ENCODE assay signal across 9 mouse cellular contexts in genomic region chr15:100423916-100424315, GRCm38 (mm10). TPM values are rescaled to one million over a fixed set of nuclear protein-coding genes. Genes with fewer than 3 reads are reported as not detected.
DNase-seq lines count a peak whose midpoint lies in the region; ATAC-seq and TF ChIP-seq lines count a peak whose summit lies in the region.
"Had no signal": no experiment of that assay in that cellular context is flagged by ENCODE, and none has a peak within 500 bp of the region (broad histone marks: within the 10 kb centered on the region; RNA-seq: fewer than 3 reads in every experiment).

No protein-coding gene starts in this region.

- WGBS in limb, embryonic 12.5 days = 2% methylated on average over 14 of the region's 14 CpGs
- 3% methylated on average over 14 of the region's 14 CpGs for WGBS in midbrain, embryonic 12.5 days

- no peak overlapping the region for H3K27ac ChIP-seq in ES-Bruce4 (ENCODE audit: insufficient read depth, low read length)
- H3K27ac ChIP-seq in limb, embryonic 12.5 days = no peak overlapping the region
- H3K27ac ChIP-seq in midbrain, embryonic 12.5 days (replicated peaks) = no peak overlapping the region

- no peak for TF ChIP-seq POLR2A in ES-Bruce4 (IDR thresholded peaks at IDR 0.05; ENCODE audit: insufficient read depth, low read length)

- H3K4me1 ChIP-seq in ES-Bruce4 (ENCODE audit: control insufficient read depth, insufficient read depth, low read length) = no peaks in the 10 kb centered on the region
- peaks cover 49% of the 10 kb centered on the region for H3K4me1 ChIP-seq in limb, embryonic 12.5 days (replicated peaks)
- peaks cover 36% of the 10 kb centered on the region for H3K4me1 ChIP-seq in midbrain, embryonic 12.5 days

- no peaks in the 10 kb centered on the region for H3K27me3 ChIP-seq in ES-Bruce4 (ENCODE audit: control insufficient read depth, insufficient read depth, low read length, poor library complexity, severe bottlenecking)
- H3K27me3 ChIP-seq in limb, embryonic 12.5 days = peaks cover 8% of the 10 kb centered on the region
- peaks cover 47% of the 10 kb centered on the region for H3K27me3 ChIP-seq in midbrain, embryonic 12.5 days

- H3K9ac ChIP-seq in ES-Bruce4 (ENCODE audit: low read depth, poor library complexity, severe bottlenecking) = 0 out of 2 replicates have a peak overlapping the region, but pooled peaks have one; percentile 95
- peak overlapping the region; percentile 37; the same call in 1 of the 2 replicates for H3K9ac ChIP-seq in limb, embryonic 12.5 days (replicated peaks)
- H3K9ac ChIP-seq in midbrain, embryonic 12.5 days (replicated peaks) = no peak overlapping the region; the same call in 1 of the 2 replicates

- no peak for TF ChIP-seq CTCF in ES-Bruce4 (IDR thresholded peaks at IDR 0.05; ENCODE audit: low read depth, low read length)

- no peak for ATAC-seq in CD4-positive, CD25-positive, alpha-beta regulatory T cell, adult 4 months
- ATAC-seq in limb, embryonic 12.5 days (ENCODE audit: insufficient number of reproducible peaks, insufficient read depth, low FRiP score, low TSS enrichment, low read depth) = no peak
- no peak for ATAC-seq in midbrain, embryonic 12.5 days (ENCODE audit: low FRiP score, low read depth)

- TF ChIP-seq EP300 in ES-Bruce4 (IDR thresholded peaks at IDR 0.05; ENCODE audit: insufficient read depth, low read depth, low read length) = no peak

- DNase-seq in CD4-positive, CD25-positive, alpha-beta regulatory T cell, adult 2 months (ENCODE audit: low read depth, low spot score) = peak; percentile 49
- DNase-seq in forelimb bud, embryonic 11.5 days (ENCODE audit: low read depth, low spot score) = peak; percentile 42
- DNase-seq in layer of hippocampus, postnatal 36 days = no peak
- DNase-seq in ovary, postnatal 14 days (ENCODE audit: low spot score) = no peak

- no peaks in the 10 kb centered on the region for H3K9me3 ChIP-seq in ES-Bruce4 (replicated peaks; ENCODE audit: control insufficient read depth, insufficient read depth, low read length, poor library complexity, severe bottlenecking)
- H3K9me3 ChIP-seq in limb, embryonic 12.5 days = 0 out of 2 replicates have a peak, but pooled peaks cover 5% of the 10 kb centered on the region
- no peaks in the 10 kb centered on the region for H3K9me3 ChIP-seq in midbrain, embryonic 12.5 days

- H3K36me3 ChIP-seq in ES-Bruce4 (ENCODE audit: control insufficient read depth, insufficient read depth, low read length, poor library complexity, severe bottlenecking) = no peaks in the 10 kb centered on the region
- H3K36me3 ChIP-seq in limb, embryonic 12.5 days = no peaks in the 10 kb centered on the region
- H3K36me3 ChIP-seq in midbrain, embryonic 12.5 days = no peaks in the 10 kb centered on the region

- peak overlapping the region; percentile 93 for H3K4me2 ChIP-seq in limb, embryonic 12.5 days
- peak overlapping the region; percentile 92 for H3K4me2 ChIP-seq in midbrain, embryonic 12.5 days (replicated peaks)

- H3K4me3 ChIP-seq in ES-Bruce4 (ENCODE audit: low read depth, low read length) = no peak overlapping the region
- peak overlapping the region; percentile 95 for H3K4me3 ChIP-seq in limb, embryonic 12.5 days (replicated peaks)
- peak overlapping the region; percentile 94 for H3K4me3 ChIP-seq in midbrain, embryonic 12.5 days

RNA-seq across cellular contexts. Expression of gene Slc11a2, which starts 1.0 kb away (rescaled TPM):
- polyA plus RNA-seq in CD4-positive, CD25-positive, alpha-beta regulatory T cell, adult 4 months (2017; shearing (Covaris generic)) = 10 to 100 TPM; 31.4 to 39.1 TPM
- 24.0 and 29.9 TPM in 2 replicates for polyA plus RNA-seq in ES-Bruce4 (2011; ENCODE audit: insufficient read depth, insufficient read length, low read depth, missing spikeins)
- 22.8 and 25.6 TPM in 2 replicates for polyA plus RNA-seq in limb, embryonic 12.5 days (2016; fragmentation: Nextera tagmentation; extraction: Ambion mirVana)
- 22.6 and 22.8 TPM in 2 replicates for polyA plus RNA-seq in midbrain, embryonic 12.5 days (2016; fragmentation: Nextera tagmentation; extraction: Ambion mirVana)
- total RNA-seq in layer of hippocampus, postnatal 36 days (2021) = 10 to 100 TPM; 54.0 to 61.5 TPM

RNA-seq across cellular contexts. Expression of gene Gm5475, which starts 2.0 kb away (rescaled TPM):
- not detected for polyA plus RNA-seq in CD4-positive, CD25-positive, alpha-beta regulatory T cell, adult 4 months (2017; shearing (Covaris generic))
- polyA plus RNA-seq in ES-Bruce4 (2011; ENCODE audit: insufficient read depth, insufficient read length, low read depth, missing spikeins) = not detected in 2 replicates
- 0.12 and 0.13 TPM in 2 replicates for polyA plus RNA-seq in limb, embryonic 12.5 days (2016; fragmentation: Nextera tagmentation; extraction: Ambion mirVana)
- 0.11 and 0.14 TPM in 2 replicates for polyA plus RNA-seq in midbrain, embryonic 12.5 days (2016; fragmentation: Nextera tagmentation; extraction: Ambion mirVana)
- not detected for total RNA-seq in layer of hippocampus, postnatal 36 days (2021)

RNA-seq across cellular contexts. Expression of gene Letmd1, which starts 44.9 kb away (rescaled TPM):
- 10 to 100 TPM; 52.3 to 82.7 TPM for polyA plus RNA-seq in CD4-positive, CD25-positive, alpha-beta regulatory T cell, adult 4 months (2017; shearing (Covaris generic))
- polyA plus RNA-seq in ES-Bruce4 (2011; ENCODE audit: insufficient read depth, insufficient read length, low read depth, missing spikeins) = 9.5 and 10.3 TPM in 2 replicates
- 28.1 and 29.3 TPM in 2 replicates for polyA plus RNA-seq in limb, embryonic 12.5 days (2016; fragmentation: Nextera tagmentation; extraction: Ambion mirVana)
- polyA plus RNA-seq in midbrain, embryonic 12.5 days (2016; fragmentation: Nextera tagmentation; extraction: Ambion mirVana) = 42.2 and 46.2 TPM in 2 replicates
- total RNA-seq in layer of hippocampus, postnatal 36 days (2021) = 10 to 100 TPM; 60.0 to 63.0 TPM

RNA-seq across cellular contexts. Expression of gene Higd1c, which starts 59.6 kb away (rescaled TPM):
- not detected for polyA plus RNA-seq in CD4-positive, CD25-positive, alpha-beta regulatory T cell, adult 4 months (2017; shearing (Covaris generic))
- polyA plus RNA-seq in ES-Bruce4 (2011; ENCODE audit: insufficient read depth, insufficient read length, low read depth, missing spikeins) = not detected in 2 replicates
- polyA plus RNA-seq in limb, embryonic 12.5 days (2016; fragmentation: Nextera tagmentation; extraction: Ambion mirVana) = not detected in 2 replicates
- polyA plus RNA-seq in midbrain, embryonic 12.5 days (2016; fragmentation: Nextera tagmentation; extraction: Ambion mirVana) = not detected in 2 replicates
- not detected for total RNA-seq in layer of hippocampus, postnatal 36 days (2021)
- polyA plus RNA-seq: gonadal fat pad, adult 2 months had no signal

Comparison
In these comparisons a context has a peak if more than half of its experiments do, and no peak if none do; other contexts are left out.
1. DNase-seq: peak in CD4-positive, CD25-positive, alpha-beta regulatory T cell, adult 2 months (single experiment) and forelimb bud, embryonic 11.5 days (single experiment); none in layer of hippocampus, postnatal 36 days (0 of 2) and ovary, postnatal 14 days (single experiment).